Mouse (Mus musculus) liver, embryonic 14.5 days (tissue): ENCODE measurements around the gene G6pc3.

Experiments used
- CTCF ChIP-seq: IDR thresholded peaks from 2 replicates; pipeline ENCODE4 v1.5.1; 2016; ENCODE audit warnings: antibody characterized with exemption, low read depth, control low read depth
- EP300 ChIP-seq: IDR thresholded peaks from 2 replicates; pipeline ENCODE4 v1.6.1; 2016; ENCODE audit warnings: antibody characterized with exemption, low read depth

DNA sequence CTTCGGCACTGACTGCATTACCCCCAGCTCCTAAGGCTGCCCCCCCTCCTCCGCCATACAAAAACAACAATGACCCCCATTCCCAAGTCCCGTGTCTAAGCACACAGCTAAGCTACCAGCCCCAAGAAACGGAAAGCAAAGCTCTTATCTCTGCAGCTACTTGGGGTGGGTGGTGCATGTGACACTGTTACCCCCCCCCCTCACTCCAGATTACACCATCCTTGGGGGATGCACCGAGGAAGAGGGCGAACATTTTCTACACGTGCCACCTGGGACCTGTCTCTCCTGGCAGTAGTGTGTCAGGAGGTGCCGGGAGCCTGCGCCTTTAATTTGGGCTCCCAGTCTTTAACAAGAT is 38.7 kb downstream of the G6pc3 start:
- no peak for TF ChIP-seq CTCF
- TF ChIP-seq EP300: no peak
